Mouse (Mus musculus) large intestine, adult 2 months (tissue): ENCODE measurements around the gene E330014E10Rik. TPM values are rescaled to one million over a fixed set of nuclear protein-coding genes. Genes with fewer than 3 reads are reported as not detected.
"Not testable (repeated sequence)": the region's sequence is repeated elsewhere in the genome, so short reads cannot be mapped to it uniquely, and the experiment has no call there.

Experiments used
- DNase-seq: peaks from one replicate; pipeline ENCODE4 v3.0.0-alpha.2; 2012; ENCODE audit warnings: low read depth, low spot score
- WGBS: fragments of 180-500 bp; shearing (Covaris S2); methylation state at CpG from one replicate; pipeline ENCODE4 v1.1.7; 2018; 5-methylcytosine and 5-hydroxymethylcytosine counted together
- polyA plus RNA-seq: library from polyadenylated mRNA; depleted of rRNA; stranded (reverse); fragments of >200 nt; gene quantifications from 2 replicates; pipeline ENCODE4 v1.2.3, GENCODE M21; 2012; rRNA removed

Gene E330014E10Rik
- not detected in 2 replicates for polyA plus RNA-seq

DNA sequence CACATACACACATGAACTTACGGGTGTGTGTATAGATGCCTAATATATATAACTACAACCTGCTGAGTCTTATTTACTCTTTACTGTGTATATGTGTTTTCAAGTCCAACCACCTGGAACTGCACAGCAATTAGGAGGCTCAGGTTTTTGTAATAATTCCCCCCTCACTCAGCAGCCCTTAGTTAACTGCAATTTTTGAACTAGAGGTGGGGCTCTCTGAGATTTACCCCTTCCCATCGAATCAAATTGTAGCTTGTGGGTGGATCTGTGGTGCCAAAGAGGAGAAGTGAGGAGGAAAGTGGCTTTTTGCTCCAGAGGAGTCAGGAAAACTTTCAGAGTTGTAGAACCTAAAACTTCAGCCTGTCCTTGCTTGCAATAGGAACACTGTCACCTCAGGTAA lies at the start of gene E330014E10Rik:
Gene E330014E10Rik (plus strand): TSS at position 301 of the 400 bp plus-strand sequence.
- no CpG with 5 or more reads among the region's 2 CpGs for WGBS
- not testable (repeated sequence) for DNase-seq

DNA sequence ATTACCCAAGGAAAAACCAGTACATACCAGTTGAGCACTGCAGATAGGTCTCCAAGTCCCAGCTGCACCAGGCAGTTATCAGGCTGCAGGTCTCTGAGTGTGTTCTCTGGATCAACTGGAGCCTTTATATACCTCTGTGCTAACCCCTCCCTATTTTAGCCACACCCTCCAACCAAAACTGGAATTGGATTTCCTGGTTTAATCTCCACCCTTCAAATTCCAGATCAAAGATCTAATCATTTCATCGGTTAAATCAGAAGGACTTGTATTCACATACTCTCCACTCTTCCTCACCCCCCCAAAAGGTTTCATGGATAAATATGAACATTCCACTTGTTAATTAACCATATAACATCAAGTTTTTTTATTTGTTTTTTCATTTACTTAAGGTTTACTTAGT lies 39.7 kb upstream of the E330014E10Rik start, which contains the start of gene Gm7978:
Gene Gm7978 (minus strand): TSS at position 101 of the 400 bp plus-strand sequence.
- DNase-seq = not testable (repeated sequence)
- WGBS = no CpG with 5 or more reads among the region's 1 CpGs

DNA sequence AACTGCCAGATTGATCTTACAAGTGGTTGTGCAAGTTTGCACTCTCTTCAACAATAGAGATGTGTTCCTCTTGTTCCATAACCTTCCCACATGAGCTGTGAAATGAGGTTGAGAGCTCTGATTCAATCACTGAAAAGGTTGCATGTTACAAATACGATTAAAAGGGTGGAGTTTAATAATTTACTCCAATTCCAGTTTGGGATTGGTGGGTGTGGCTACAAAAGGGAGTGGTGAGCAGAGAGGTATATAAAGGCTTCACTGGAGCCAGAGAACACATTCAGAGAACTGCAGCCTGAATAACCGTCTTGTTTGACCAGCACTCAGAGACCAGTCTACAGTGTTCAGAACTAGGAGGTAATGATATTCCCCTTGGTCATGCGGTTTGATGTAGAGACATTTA lies 34.1 kb upstream of the E330014E10Rik start, which contains the start of gene Gm7982:
Gene Gm7982 (plus strand): TSS at position 301 of the 400 bp plus-strand sequence.
- no CpG with 5 or more reads among the region's 3 CpGs for WGBS
- DNase-seq = not testable (repeated sequence)

DNA sequence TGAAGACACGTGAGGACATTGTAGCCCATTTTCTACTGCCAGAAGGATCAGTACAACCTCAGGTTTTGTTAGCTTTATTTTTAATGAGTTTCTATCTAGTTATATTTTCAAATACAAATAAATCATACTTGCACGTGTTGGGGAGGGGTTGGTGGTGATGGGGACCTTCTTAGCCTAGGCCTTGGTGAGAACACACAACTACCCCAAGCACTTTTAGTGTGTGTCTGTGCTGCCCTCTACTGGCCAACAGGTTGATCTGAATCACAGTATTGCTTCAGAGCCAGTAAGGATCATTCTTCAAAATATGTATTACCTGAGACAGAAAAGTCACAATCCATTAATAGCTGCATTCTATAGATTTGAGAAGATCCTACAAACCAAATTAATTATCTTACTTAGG lies 35.1 kb downstream of the E330014E10Rik start:
- 47% methylated on average over 2 of the region's 2 CpGs for WGBS
- not testable (repeated sequence) for DNase-seq

DNA sequence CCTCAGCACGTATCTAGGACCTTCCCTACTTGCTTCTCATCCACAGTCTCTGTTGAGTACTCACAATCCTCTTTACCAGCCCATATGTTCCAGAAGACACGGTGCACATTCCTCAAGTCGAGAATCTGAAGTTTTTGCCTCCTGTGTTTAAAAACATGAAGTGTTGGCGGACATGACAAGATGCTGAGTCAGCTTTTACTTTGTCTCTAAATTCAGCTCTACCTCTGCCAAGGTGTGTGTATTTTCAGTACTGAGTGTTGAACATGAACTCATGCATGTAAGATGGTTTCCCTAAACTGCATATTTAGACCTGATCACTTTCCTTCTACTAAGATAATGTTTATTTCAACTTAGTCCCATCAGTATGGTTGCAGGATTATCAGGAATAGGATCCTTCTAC lies 60.8 kb downstream of the E330014E10Rik start:
- 64% methylated on average over 4 of the region's 4 CpGs for WGBS
- DNase-seq = no peak

DNA sequence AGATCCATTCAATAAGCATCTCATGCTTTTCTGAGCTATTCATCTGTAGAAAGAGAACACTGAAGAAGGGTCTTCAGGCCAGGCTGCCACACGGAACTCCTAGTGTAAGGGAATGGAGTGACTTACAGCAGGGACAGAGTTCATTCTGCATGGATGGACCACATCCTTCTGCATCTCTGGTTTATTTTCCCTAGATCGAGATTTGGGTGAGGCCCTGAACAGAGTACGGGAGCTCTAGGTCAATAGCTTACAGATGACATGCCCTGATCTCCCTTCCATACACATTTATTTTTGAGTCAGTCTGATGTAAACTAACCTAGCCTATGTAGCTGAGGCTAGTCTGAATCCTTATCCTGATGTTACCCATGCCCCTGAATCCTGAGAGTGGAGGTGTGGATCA lies 78.2 kb downstream of the E330014E10Rik start:
- DNase-seq = no peak
- 56% methylated on average over 3 of the region's 3 CpGs for WGBS

Other genes with a start within 250 kb of the E330014E10Rik start
- gene Gm7971, start 181.1 kb upstream of the E330014E10Rik start, polyA plus RNA-seq = not detected in 2 replicates
- gene Gm7978, start 39.8 kb upstream of the E330014E10Rik start, polyA plus RNA-seq = not detected in 2 replicates
- gene Gm7982, start 34.0 kb upstream of the E330014E10Rik start, polyA plus RNA-seq = not detected in 2 replicates
- gene Cxcl13, start 181.0 kb downstream of the E330014E10Rik start, polyA plus RNA-seq = 3.9 and 7.1 TPM in 2 replicates